Mouse (Mus musculus) A20 (cell line): ENCODE data around the gene Rbbp8nl.
A peak's percentile ranks its signal among the peaks of the same experiment; 100 is the strongest.
"Not testable (repeated sequence)": the region's sequence is repeated elsewhere in the genome, so short reads cannot be mapped to it uniquely, and the experiment has no call there.

Experiments
- DNase-seq: peaks from one replicate; pipeline ENCODE4 v3.0.0-alpha.2; 2011; ENCODE audit warnings: low read depth, low spot score

Gene Rbbp8nl

DNA sequence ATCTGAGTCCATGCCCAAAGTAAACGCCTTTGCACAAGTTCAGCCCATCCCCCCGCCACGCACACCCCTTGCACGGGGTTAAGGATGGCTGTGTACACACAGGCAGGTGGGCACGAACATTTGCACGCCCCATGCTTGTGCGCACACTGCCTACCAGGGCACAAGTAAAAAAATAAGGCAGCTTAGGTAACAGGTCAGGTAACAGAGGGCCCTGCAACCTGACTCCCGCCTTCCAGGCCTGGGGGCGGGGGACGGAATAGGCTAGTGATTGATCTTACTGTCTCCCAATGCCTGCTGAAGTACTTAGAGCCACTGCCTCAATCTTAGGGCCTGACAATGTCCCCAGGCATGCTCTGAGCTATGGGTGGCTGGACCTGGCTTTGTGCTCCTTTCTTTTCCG, 713 bp downstream of the Rbbp8nl start:
- DNase-seq: no peak

DNA sequence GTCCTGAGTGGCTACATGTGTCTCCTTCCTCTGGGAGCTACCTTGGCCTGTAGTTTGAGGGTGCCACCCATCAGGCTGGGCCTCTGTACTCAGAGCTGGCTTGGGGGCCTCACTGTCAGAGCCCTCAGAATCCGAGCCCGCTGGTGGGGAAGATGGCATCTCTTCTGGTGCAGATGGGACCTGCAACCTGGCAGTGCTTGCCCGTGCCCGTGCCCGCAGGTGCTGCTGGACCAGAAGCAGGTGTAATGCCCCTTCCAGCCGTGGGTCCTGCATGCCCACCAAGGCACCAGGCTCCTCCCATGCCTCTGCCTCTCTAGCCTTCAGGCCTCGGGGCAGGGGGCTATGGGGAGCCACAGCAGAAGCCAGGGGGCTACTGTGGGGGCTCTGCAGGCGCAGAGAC, 10.4 kb downstream of the Rbbp8nl start:
- no peak for DNase-seq

DNA sequence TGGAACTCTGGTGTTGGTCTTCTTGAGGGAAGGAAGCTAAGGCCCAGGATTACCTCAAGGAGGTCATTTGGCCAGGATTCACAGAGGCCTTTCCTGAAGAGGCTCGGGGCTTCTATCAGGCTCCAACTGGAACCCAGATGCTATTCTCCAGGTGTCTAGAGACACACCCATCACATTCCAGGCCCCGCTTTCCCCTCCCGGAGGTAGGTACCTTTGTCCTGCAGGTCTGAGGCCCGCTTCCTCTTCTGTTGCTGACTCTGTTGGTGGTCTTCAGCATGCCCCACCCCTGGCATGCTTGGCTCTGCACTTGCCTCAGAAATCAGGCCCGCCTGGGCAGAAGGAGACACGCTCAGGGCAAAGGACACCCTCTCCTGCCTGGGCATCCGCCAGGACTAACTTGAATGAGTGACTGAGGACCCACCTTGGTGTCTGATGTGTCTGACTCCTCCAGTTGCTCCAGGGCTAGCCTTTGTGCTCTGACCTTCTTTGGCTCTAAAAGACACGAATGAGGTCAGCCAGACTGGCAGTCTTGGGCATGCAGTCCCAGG, 11.8 kb downstream of the Rbbp8nl start:
- no peak for DNase-seq

DNA sequence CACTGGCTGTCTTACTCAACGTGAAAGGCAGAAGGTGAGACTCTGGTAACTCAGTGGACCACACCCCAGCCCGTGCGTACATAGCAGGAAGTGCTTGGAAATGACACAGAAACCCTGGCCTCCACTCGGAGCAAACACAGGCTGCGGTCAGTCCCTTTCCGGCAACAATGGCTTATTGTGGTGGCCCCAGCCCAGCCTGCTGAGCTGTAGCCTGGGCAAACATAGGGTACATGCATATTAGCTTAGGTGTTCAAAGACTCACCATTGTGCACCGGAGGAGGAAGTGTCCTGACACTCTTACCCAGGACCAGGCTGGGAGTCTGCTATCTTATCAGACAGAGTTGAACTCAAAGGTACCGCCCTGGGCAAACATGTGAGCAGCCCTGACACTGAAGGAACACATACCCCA, 12.8 kb downstream of the Rbbp8nl start:
- DNase-seq: no peak

DNA sequence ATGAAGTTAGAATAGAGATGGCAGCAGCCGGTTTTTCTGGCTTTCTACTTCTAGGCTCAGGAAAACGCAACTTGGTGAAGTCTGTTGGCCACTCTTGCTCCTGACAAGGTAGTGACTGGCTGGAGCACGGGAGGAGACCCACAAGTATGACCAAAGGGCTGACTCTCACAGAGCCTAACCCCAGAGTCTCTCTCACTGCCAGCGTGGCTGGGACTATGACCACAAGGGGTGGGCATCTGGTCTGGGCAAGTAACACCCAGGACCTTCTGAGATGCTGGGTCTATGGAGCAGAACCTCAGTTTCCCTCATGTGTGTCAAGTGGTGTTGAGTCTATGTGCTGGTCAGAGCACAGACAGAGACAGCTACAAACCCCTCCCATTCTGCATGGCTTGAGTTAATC, 13.3 kb downstream of the Rbbp8nl start:
- DNase-seq: no peak

DNA sequence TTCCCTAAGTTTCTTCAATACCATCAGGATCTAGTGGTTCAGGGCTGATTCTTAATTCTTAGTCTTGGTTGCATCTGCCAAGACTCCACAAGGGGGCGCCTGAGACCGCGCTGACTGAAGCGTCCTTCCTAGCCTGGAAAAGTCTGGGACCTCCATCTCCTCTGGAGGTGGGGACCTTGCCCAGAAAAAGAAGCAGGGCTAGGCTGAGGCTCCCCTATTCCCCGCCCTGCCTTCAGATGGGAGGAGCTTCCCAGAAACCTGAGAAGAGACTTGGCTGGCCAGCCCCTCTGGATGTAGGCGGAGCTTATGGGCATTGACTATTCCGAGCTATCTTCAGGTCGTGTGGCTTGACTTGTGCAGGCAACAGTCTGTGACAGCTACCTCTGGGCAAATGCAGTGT, 13.8 kb downstream of the Rbbp8nl start:
- peak; percentile 64 for DNase-seq

DNA sequence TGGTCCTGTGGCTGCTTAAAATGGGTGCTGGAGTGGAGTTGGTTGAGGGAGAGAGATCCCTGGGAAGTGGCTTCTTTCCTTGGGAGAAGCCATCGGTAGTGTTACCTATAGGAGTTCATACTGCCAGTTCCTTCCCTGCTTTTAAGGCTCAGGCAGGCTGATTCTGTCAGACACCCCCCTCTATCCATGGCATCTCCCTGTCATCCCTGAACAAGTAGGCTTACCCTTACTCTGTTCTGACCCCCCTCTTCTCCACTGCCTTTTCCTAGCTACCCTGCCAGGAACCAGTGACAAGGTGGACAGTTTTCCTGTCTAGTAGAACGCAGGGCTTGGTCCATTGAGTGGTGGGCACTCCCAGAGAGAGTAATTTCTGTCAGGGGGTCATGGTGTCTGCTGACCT, 15.2 kb downstream of the Rbbp8nl start:
- DNase-seq: no peak

DNA sequence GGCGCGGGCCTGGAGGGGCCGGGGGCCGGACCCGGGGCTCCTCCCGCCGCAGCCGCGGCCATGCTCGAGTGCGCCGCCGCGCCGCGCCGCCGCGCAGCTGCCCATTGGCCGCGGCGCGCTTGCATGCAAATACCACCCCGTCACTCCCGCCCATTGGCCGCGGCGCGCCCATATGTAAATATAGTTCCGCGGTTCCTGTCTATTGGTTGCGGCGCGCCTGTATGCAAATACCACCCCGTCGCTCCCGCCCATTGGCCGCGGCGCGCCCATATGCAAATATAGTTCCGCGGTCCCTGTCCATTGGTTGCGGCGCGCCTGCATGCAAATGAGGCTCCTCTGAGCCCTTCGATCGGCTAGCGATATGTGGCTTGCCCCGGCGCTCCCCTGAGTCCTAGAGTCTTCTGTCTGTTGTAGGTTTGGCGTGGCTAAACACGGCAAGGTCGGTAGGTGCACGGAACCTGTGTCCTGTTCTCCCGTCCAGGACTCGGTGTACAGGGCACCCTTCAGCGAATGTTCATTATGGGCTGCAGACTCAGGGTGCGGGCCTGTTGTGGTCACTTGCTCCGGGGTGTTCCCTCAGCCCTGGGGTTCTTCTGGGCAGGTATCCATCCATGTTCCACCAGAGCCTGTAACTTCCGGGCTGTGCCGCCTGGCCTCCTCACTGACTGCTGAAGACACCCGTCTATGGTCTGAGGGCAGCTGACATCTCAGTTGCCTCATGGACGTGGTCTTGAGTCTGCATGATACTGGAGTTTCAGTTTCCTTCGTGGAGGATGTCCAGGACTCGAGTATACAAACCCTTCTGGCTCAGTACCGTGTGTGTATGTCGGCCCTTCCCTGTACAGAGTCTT, 16.1 kb downstream of the Rbbp8nl start, which contains the start of gene Cables2:
Gene Cables2 (minus strand): TSS at position 103 of the 851 bp plus-strand sequence.
- peak; percentile 98 for DNase-seq

DNA sequence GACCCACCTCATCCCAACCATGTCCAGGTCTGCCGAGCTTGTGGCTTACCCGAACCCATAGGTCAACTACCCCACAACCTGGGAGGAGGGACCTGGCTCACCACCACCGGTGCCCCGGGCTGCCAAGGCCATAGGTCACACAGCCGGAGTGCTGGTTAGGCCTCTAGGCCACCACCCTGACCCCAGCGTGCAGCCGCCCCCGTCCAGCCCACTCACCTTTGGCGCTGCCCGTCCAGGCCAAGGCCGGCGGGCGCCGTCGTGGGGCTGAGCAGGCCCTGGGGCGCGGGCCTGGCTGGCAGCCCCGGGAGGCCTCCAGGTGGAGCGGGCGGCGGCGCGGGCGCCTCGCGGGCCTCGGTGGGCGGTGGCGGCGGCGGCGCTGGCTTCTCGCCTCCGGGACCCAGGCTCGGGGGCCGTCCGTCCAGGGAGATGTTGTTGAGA, 16.8 kb downstream of the Rbbp8nl start:
- DNase-seq: peak; percentile 36

DNA sequence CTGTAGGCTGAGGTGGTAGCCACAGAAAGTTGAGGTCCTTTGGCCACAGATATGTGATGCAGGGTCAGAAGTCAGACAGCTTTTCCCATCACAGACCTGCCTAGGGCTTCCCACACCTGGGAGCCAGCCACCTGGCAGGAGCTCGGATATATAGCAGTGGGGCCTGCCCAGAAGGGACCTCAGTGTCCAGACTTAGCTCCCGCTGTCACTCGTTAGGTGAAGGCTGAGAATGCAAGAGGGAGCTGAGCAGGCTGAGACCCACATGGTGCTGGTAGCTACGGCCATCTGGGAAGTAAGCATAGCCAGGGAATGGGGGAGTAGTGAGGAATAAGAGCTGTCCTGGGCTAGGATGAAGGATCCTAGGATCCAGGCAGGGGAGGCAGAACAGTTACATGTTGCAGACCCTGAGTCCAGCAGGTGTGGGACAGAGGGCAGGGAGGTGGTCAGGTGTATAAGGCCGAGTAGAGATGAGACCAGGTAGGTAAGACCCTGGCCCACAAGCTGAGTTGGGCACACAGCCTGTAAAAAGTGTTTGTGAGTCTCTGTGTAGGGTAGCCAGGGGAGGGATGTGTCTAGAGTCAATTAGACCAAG, 17.8 kb downstream of the Rbbp8nl start:
- DNase-seq: no peak

DNA sequence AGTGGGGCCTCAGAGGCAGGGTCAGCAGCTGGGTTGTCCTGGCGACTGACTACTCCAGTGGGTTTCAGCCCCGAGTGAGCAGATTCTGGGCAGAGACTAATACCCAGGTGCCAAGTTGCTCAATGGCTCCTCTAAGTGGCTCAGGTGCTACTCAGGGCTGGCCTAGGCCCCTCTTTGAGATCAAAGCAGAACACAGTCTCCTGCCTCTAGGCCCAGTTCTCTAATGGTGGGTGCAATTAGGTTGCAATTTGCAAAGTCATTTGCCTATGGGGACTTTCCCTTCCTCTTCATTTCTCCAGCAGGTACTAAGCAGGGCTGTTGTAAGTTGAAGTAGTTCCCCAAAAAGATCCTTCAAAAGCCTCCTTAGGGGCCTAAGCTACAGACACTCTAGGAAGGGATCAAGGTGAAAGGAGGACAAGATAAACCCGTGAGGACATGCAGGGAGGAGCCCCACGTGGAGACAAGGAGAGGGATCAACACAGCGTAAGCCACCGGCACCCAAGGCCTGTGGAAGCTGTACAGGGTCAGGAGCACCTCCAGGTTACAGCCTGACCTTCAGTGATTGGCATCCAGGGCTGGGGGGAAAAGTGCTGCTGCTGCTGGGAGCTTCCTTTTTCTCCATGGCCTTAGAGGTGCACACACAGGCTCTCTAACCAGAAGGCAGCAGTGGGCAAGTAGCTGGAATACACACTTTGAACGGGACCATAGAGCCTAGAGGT, 19.0 kb downstream of the Rbbp8nl start:
- peak; percentile 85 for DNase-seq

DNA sequence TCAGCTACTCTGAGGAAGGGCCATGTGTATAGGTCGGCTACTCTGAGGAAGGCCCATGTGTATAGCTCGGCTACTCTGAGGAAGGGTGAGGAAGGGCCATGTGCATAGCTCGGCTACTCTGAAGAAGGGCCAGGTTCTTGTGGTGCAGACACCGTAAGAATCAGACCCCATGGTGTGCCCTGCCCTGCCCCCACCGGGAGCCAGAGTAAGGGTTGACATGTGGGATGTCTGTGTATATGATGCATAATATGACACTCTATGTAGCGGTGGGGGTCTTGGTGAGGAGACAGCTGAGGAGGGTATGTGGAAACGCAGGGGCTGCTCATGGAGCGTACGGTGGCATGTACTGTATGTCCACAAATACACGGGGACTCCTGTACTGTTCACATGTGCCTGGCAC, 20.4 kb downstream of the Rbbp8nl start:
- no peak for DNase-seq

DNA sequence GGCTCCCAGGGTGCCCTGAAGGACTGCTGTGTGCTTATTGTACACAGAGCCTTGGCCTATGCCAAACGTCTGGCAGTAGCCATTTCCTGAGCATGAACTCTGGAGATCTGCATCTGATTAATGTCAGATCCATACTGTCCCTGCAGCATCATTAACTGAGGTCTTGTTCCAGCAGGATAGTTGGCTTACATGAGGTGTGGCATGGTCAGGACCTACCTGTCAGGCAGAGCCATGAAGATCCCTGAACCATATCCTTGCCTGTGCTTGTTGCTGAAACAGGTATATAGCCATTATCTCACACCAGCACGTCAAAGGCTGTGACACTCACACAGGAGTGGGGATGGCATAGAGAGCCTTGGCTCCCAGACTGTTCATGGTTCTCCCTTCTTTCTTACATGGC, 21.7 kb downstream of the Rbbp8nl start:
- no peak for DNase-seq

DNA sequence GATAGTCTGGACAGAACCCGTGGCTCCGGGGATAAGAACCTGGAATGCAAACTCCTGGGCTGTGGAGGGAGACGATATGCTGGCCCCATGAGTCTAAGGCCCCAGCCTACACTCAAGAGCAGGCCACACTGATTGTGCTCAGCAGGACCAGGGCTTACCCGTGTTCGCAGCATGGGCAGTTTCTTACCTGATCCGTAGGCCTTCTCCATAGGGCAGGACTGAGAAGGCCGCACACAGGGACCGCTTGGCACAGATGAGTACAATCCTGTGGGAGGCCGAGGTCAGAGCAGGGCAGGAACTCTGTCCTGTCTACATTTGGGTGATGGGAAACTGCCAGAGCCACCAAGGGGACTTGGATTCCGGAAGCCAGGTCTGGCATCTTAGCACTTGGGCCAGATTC, 26.8 kb downstream of the Rbbp8nl start:
- no peak for DNase-seq

DNA sequence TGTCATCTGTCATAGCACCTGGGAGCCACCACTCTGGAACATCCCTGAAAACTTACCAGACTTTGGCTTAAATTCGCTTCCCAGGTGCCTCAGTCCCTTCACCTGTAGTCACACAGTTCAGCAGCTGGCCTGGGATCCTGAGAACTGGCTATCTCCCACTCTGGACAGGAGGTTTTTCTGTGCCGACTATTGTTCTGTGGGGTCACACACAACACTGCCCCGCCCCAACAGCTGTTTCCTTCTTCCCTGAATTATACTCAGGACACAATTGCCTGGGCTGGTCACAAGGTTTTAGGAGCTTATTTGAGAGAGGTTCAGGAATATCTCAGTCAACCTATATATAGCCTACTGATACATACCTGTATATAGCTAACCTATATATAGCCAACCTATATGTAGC, 27.2 kb downstream of the Rbbp8nl start:
- DNase-seq: no peak

DNA sequence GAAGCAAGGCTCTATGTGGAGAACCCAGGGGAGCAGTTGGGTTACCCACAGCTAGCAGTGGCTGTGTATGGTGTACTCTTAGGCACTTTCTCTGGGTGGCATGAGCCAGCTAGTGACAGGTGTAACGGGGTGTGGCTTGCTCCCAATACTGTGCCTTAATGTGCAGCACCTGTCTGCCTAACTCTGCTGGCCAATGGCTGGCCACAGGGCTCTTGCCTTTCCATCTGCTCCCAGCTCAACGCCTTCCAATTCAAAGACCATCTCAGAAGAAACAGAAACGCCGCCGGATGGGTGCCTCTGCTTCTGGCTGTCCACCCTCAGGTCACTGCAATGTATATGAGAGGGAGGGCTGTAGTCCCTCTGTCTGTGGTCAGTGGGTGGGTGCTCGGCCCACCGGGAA, 27.8 kb downstream of the Rbbp8nl start:
- no peak for DNase-seq

DNA sequence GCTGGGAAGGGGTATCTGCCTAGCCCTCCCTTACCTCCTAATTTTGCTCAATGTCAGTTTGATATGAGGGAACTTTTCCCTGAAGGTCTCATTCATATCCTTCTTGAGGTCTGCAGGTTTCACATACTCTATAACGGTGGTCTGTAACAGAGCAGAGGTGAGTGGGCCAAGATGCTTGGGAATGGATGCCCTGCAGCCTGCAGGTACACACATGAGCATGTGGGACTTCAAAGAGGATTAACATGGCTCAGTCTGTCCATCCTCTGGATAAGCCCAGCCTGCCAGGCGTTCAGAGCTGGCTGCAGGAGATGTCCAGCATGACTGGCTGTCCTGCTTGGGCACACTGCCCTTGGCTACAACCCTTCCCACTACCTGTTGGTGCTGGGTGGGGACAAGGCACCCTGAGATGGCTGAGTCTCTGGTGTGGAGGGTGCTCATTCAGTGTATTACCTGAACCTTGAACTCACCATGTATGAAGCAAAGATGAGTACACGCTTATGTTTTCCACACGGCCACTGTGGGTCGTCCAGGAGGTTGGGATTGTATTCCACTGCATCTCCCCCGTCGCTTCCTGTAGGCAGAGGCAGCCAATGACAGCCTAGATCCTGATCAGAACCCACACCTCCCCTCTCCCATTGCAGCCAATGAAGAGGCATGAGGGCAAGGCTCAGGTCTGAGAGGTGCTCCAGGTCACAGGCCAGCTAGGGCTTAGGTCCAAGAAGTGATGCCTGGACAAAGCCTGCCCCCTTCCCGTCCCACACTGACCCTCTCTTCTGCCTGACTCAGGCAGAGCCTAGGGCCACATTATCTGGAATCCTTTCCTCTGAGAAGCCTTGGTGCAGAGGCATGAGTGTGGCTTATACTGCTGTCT, 28.8 kb downstream of the Rbbp8nl start:
- no peak for DNase-seq

DNA sequence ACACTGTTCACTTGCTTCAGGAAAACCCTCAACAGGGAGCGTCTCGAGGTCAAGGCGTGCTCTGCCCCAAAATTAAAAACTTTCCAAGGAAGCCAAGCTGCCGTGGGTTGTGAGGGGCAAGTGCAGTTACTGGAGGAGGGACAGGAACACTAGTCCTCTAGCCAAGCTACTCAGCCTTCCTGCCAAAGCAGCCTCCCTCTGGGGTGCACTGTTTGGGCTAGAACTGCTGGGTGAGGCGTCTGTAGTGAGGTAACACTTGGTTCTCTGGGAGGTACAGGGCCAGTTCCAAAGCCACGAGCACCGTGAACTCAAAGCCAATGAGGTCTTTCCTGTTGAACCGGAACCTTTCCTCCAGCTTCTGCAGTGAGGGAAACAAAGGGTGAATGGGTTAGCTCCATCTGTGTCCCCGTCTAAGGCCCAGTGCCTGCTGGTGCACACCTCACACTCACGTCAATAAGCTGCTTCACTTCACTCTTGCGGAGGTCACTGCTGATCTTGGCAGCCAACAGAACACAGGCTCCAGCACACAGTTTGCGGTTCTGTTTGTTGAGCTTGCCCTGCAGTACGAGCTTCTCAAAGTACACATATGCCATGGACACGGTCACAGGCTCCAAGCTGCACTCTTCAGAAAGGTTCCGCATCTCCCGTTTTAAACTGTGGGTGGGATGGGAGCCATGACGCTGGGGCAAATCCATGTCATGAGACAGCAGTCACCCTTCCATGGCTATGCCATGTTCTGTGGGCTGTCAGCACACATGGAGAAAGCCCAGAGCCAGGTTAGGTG, 29.7 kb downstream of the Rbbp8nl start:
- DNase-seq: not testable (repeated sequence)

DNA sequence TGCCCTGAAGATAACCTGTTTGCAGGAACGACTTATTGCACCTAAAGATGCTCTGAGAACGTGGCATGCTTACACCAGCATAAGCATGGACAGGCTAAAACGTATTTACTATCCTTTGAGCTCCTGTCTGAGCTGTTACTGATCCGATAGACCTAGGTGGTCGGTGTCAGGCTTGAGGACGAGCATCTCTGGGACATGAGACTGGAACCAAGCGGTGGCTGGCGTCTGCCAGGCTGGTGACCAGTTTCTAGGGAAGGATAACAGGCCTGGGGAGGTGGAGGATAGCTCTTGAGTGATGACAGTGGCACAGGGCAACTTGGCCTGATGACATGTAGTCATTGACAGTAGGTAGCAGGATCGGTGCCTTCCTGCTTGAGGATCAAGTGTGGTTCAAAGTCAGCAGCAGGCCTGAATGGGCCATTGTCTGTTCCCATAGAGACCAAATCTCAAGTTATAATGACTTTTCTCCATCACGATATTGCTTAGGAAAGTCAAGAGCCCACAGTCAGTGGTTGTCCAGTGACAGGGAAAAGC, 30.7 kb downstream of the Rbbp8nl start:
- not testable (repeated sequence) for DNase-seq
